Mouse (Mus musculus) adipocyte (in vitro differentiated cells): ENCODE results near the gene Gstt3.
A peak's percentile ranks its signal among the peaks of the same experiment; 100 is the strongest.
"Not testable (repeated sequence)": the region's sequence is repeated elsewhere in the genome, so short reads cannot be mapped to it uniquely, and the experiment has no call there.

Source experiments
- DNase-seq: peaks from one replicate; pipeline ENCODE4 v3.0.0-alpha.2; 2016; ENCODE audit warnings: low spot score

The Gstt3 gene

GRCm38 (mm10) chr10:75779206-75780174, 1.7 kb downstream of the Gstt3 start:
- DNase-seq = peak; percentile 32

- no peak for DNase-seq
Measured at GRCm38 (mm10) chr10:75777885-75778284, 3.3 kb downstream of the Gstt3 start.

- DNase-seq = no peak
Measured at GRCm38 (mm10) chr10:75776562-75776961, 4.7 kb downstream of the Gstt3 start.

- no peak for DNase-seq
Measured at GRCm38 (mm10) chr10:75774587-75774986, 6.6 kb downstream of the Gstt3 start.

GRCm38 (mm10) chr10:75774102-75774501, 7.1 kb downstream of the Gstt3 start:
- DNase-seq = no peak

GRCm38 (mm10) chr10:75772795-75773664, 8.2 kb downstream of the Gstt3 start, which contains the start of gene Ddt:
Gene Ddt (minus strand): TSS chr10:75773414.
- peak; percentile 89 for DNase-seq

- not testable (repeated sequence) for DNase-seq
Measured at GRCm38 (mm10) chr10:75767756-75768155, 13.5 kb downstream of the Gstt3 start.

GRCm38 (mm10) chr10:75766856-75767255, 14.4 kb downstream of the Gstt3 start:
- no peak for DNase-seq

GRCm38 (mm10) chr10:75764519-75765473, 16.4 kb downstream of the Gstt3 start:
- DNase-seq = peak; percentile 77

GRCm38 (mm10) chr10:75763682-75764518, 17.3 kb downstream of the Gstt3 start, which contains the start of gene Cabin1:
Gene Cabin1 (minus strand): TSS chr10:75764341.
- DNase-seq = peak; percentile 98

GRCm38 (mm10) chr10:75762413-75762812, 18.8 kb downstream of the Gstt3 start:
- no peak for DNase-seq

GRCm38 (mm10) chr10:75760311-75760710, 20.9 kb downstream of the Gstt3 start:
- no peak for DNase-seq

GRCm38 (mm10) chr10:75756719-75757118, 24.5 kb downstream of the Gstt3 start:
- no peak for DNase-seq

GRCm38 (mm10) chr10:75744017-75744416, 37.2 kb downstream of the Gstt3 start:
- DNase-seq = peak; percentile 88

GRCm38 (mm10) chr10:75743369-75743768, 37.8 kb downstream of the Gstt3 start:
- no peak for DNase-seq

- no peak for DNase-seq
Measured at GRCm38 (mm10) chr10:75740866-75741265, 40.3 kb downstream of the Gstt3 start.

GRCm38 (mm10) chr10:75725449-75725848, 55.8 kb downstream of the Gstt3 start:
- DNase-seq = no peak
